Mouse (Mus musculus) stomach, embryonic 16.5 days (tissue): ENCODE measurements around the gene RPS10-NUDT3. TPM values are rescaled to one million over a fixed set of nuclear protein-coding genes. Genes with fewer than 3 reads are reported as not detected.

ENCODE experiments used
- ATAC-seq: fragments of 200-750 bp; cut with Nextera tagmentation; 2 replicates; pipeline ENCODE4 v1.8.0; 2017; ENCODE audit warnings: moderate number of reproducible peaks, moderate TSS enrichment; ENCODE audit not compliant: insufficient read depth, low FRiP score
- H3K27ac ChIP-seq: fragments of 300-500 bp; sonication (generic); 2 replicates; pipeline ENCODE4 v1.5.1; 2014; ENCODE audit warnings: low read length
- H3K27me3 ChIP-seq: fragments of 300-500 bp; sonication (generic); 2 replicates; pipeline ENCODE4 v1.6.1; 2014; ENCODE audit warnings: low read length, control low read depth, mixed read lengths; ENCODE audit not compliant: control insufficient read depth, insufficient read depth
- H3K36me3 ChIP-seq: fragments of 300-500 bp; sonication (generic); 2 replicates; pipeline ENCODE4 v1.6.1; 2014; ENCODE audit warnings: low read length; ENCODE audit not compliant: control insufficient read depth, insufficient read depth
- H3K4me1 ChIP-seq: fragments of 300-500 bp; sonication (generic); 2 replicates; pipeline ENCODE4 v1.6.1; 2014; ENCODE audit warnings: low read length, control low read depth, mixed read lengths; ENCODE audit not compliant: control insufficient read depth, insufficient read depth
- H3K4me2 ChIP-seq: fragments of 300-500 bp; sonication (generic); 2 replicates; pipeline ENCODE4 v1.6.1; 2014; ENCODE audit warnings: low read depth, low read length, mixed read lengths
- H3K4me3 ChIP-seq: fragments of 300-500 bp; sonication (generic); replicated peaks from 2 replicates; pipeline ENCODE4 v1.5.1; 2014; ENCODE audit warnings: mild to moderate bottlenecking, low read length
- H3K9ac ChIP-seq: fragments of 300-500 bp; sonication (generic); 2 replicates; pipeline ENCODE4 v1.6.1; 2014; ENCODE audit warnings: low read length
- H3K9me3 ChIP-seq: fragments of 300-500 bp; sonication (generic); replicated peaks from 2 replicates; pipeline ENCODE4 v1.6.1; 2016; ENCODE audit warnings: low read length, control low read depth; ENCODE audit not compliant: control insufficient read depth
- WGBS: fragments of 180-500 bp; shearing (Covaris S2); extraction: QIAGEN DNeasy Blood & Tissue Kit; methylation state at CpG from one replicate; pipeline ENCODE4 v1.1.7; 2014; 5-methylcytosine and 5-hydroxymethylcytosine counted together
- polyA plus RNA-seq: library from polyadenylated mRNA; unstranded; fragments of >200 nt; fragmentation: Nextera tagmentation; extraction: Ambion mirVana; gene quantifications from 2 replicates; pipeline ENCODE4 v1.2.1, GENCODE M21; 2015

The RPS10-NUDT3 gene
- polyA plus RNA-seq, 1 experiment from 2014 or later: not detected

GRCm38 (mm10) chr17:27621705-27622531 is 13.1 kb downstream of the RPS10-NUDT3 start:
- 3% methylated on average over 23 of the region's 23 CpGs for WGBS
- no peak for ATAC-seq

GRCm38 (mm10) chr17:27621161-27621560 is 13.9 kb downstream of the RPS10-NUDT3 start:
- H3K4me3 ChIP-seq: peak overlapping the region; percentile 82
- peak overlapping the region; percentile 73 for H3K4me2 ChIP-seq
- H3K4me1 ChIP-seq: peaks cover 9% of the 10 kb centered on the region; the same call in 1 of the 2 replicates
- peak overlapping the region; percentile 98 for H3K9ac ChIP-seq
- H3K36me3 ChIP-seq: 0 out of 2 replicates have a peak, but pooled peaks cover 3% of the 10 kb centered on the region
- peaks cover 5% of the 10 kb centered on the region; the same call in 1 of the 2 replicates for H3K9me3 ChIP-seq
- 46% methylated on average over 8 of the region's 8 CpGs for WGBS
- H3K27ac ChIP-seq: no peak overlapping the region
- ATAC-seq: no peak
- no peaks in the 10 kb centered on the region for H3K27me3 ChIP-seq

More at GRCm38 (mm10) chr17:27621705-27622531, 13.1 kb downstream of the RPS10-NUDT3 start:
- H3K9me3 ChIP-seq: peaks cover 5% of the 10 kb centered on the region; the same call in 1 of the 2 replicates
- H3K4me1 ChIP-seq: peaks cover 9% of the 10 kb centered on the region; the same call in 1 of the 2 replicates
- H3K4me2 ChIP-seq: peak overlapping the region; percentile 73
- peak overlapping the region; percentile 98 for H3K9ac ChIP-seq
- peak overlapping the region; percentile 93 for H3K27ac ChIP-seq
- H3K4me3 ChIP-seq: peak overlapping the region; percentile 82
- H3K36me3 ChIP-seq: 0 out of 2 replicates have a peak, but pooled peaks cover 3% of the 10 kb centered on the region
- H3K27me3 ChIP-seq: no peaks in the 10 kb centered on the region

GRCm38 (mm10) chr17:27615388-27615787 is 19.6 kb downstream of the RPS10-NUDT3 start:
- no peaks in the 10 kb centered on the region for H3K27me3 ChIP-seq
- H3K4me2 ChIP-seq: no peak overlapping the region
- H3K36me3 ChIP-seq: 0 out of 2 replicates have a peak, but pooled peaks cover 3% of the 10 kb centered on the region
- no peak overlapping the region for H3K4me3 ChIP-seq
- no peak for ATAC-seq
- H3K9ac ChIP-seq: no peak overlapping the region
- H3K9me3 ChIP-seq: peaks cover 5% of the 10 kb centered on the region; the same call in 1 of the 2 replicates
- no peak overlapping the region for H3K27ac ChIP-seq
- 0 out of 2 replicates have a peak, but pooled peaks cover 10% of the 10 kb centered on the region for H3K4me1 ChIP-seq
- 68% methylated on average over 7 of the region's 7 CpGs for WGBS

GRCm38 (mm10) chr17:27613016-27613415 is 22.0 kb downstream of the RPS10-NUDT3 start:
- no peak for ATAC-seq
- Histone ChIP-seq H3K36me3 (0 out of 2 replicates have a peak, but pooled peaks cover 3% of the 10 kb centered on the region), H3K9ac (no peak overlapping the region), H3K27me3 (no peaks in the 10 kb centered on the region), H3K9me3 (peaks cover 5% of the 10 kb centered on the region; the same call in 1 of the 2 replicates), H3K4me3 (no peak overlapping the region), H3K27ac (no peak overlapping the region), H3K4me1 (0 out of 2 replicates have a peak, but pooled peaks cover 10% of the 10 kb centered on the region), H3K4me2 (no peak overlapping the region)
- 82% methylated on average over 4 of the region's 4 CpGs for WGBS

- no peak overlapping the region for H3K4me2 ChIP-seq
- 81% methylated on average over 5 of the region's 5 CpGs for WGBS
- H3K4me3 ChIP-seq: no peak overlapping the region
- H3K4me1 ChIP-seq: 0 out of 2 replicates have a peak, but pooled peaks cover 10% of the 10 kb centered on the region
- no peaks in the 10 kb centered on the region for H3K9me3 ChIP-seq
- no peak for ATAC-seq
- no peaks in the 10 kb centered on the region for H3K27me3 ChIP-seq
- H3K36me3 ChIP-seq: no peaks in the 10 kb centered on the region
- H3K27ac ChIP-seq: no peak overlapping the region
- H3K9ac ChIP-seq: no peak overlapping the region
These were observed 23.0 kb downstream of the RPS10-NUDT3 start for GRCm38 (mm10) chr17:27611994-27612393.

GRCm38 (mm10) chr17:27611519-27611884 is 23.5 kb downstream of the RPS10-NUDT3 start:
- Histone ChIP-seq H3K27ac (no peak overlapping the region), H3K4me3 (no peak overlapping the region), H3K9ac (no peak overlapping the region), H3K27me3 (no peaks in the 10 kb centered on the region), H3K9me3 (no peaks in the 10 kb centered on the region), H3K36me3 (no peaks in the 10 kb centered on the region), H3K4me1 (0 out of 2 replicates have a peak, but pooled peaks cover 8% of the 10 kb centered on the region), H3K4me2 (no peak overlapping the region)
- ATAC-seq: no peak
- WGBS: 53% methylated on average over 3 of the region's 3 CpGs

- H3K4me1 ChIP-seq: 0 out of 2 replicates have a peak, but pooled peaks cover 8% of the 10 kb centered on the region
- ATAC-seq: no peak
- no peak overlapping the region for H3K27ac ChIP-seq
- no peaks in the 10 kb centered on the region for H3K27me3 ChIP-seq
- no peaks in the 10 kb centered on the region for H3K9me3 ChIP-seq
- 68% methylated on average over 10 of the region's 10 CpGs for WGBS
- H3K4me3 ChIP-seq: no peak overlapping the region
- H3K9ac ChIP-seq: no peak overlapping the region
- H3K36me3 ChIP-seq: no peaks in the 10 kb centered on the region
- H3K4me2 ChIP-seq: no peak overlapping the region
These were observed 24.1 kb downstream of the RPS10-NUDT3 start for GRCm38 (mm10) chr17:27610679-27611518.

- Histone ChIP-seq H3K4me2 (no peak overlapping the region), H3K36me3 (no peaks in the 10 kb centered on the region), H3K9ac (no peak overlapping the region), H3K9me3 (no peaks in the 10 kb centered on the region), H3K27ac (no peak overlapping the region), H3K4me3 (no peak overlapping the region), H3K4me1 (0 out of 2 replicates have a peak, but pooled peaks cover 8% of the 10 kb centered on the region), H3K27me3 (no peaks in the 10 kb centered on the region)
- 87% methylated on average over 7 of the region's 7 CpGs for WGBS
- ATAC-seq: no peak
These were observed 25.4 kb downstream of the RPS10-NUDT3 start for GRCm38 (mm10) chr17:27609576-27609975.
